Mouse (Mus musculus) adipocyte (in vitro differentiated cells): ENCODE measurements around the gene Ehd2.
A peak's percentile ranks its signal among the peaks of the same experiment; 100 is the strongest.
"Not testable (repeated sequence)": the region's sequence is repeated elsewhere in the genome, so short reads cannot be mapped to it uniquely, and the experiment has no call there.

Experiments used
- DNase-seq: peaks from one replicate; pipeline ENCODE4 v3.0.0-alpha.2; 2016; ENCODE audit warnings: low spot score

Gene Ehd2

DNA sequence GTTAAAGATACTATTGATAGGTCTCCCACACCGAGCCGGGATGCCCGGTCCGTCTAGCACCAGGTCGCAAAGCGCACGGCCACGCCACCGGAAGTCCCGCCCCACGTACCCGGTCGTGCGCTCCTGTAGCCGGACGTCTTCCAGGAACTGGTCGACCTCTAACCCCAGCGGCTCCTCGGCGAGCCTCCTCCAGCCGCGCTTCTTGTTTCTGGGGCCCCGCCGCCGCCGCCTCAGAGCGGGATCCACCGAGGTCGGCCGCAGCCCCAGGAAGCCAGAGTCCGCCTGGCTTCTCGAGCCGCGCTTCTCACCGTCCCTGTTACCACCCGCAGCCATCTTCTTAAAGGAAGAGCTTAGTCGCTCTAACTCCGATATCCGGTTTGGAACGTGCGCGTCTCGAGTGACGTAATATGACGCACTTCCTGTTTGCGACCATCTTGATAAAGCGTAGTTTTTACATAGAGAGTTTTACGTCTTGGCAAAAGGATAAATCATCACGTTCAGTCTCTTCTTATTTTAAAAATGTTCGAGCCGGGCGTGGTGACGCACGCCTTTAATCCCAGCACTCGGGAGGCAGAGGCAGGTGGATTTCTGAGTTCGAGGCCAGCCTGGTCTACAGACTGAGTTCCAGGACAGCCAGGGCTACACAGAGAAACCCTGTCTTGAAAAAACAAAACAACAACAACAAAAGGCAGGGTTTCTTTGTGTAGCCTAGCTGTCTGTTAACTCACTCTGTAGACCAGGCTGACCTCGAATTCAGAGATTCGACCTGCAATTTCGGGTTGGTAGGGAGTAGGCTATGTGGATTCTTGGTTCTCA, 21.4 kb downstream of the Ehd2 start, which contains the start of gene Nop53:
Nop53 (minus strand) TSS at position 354 of the 816 bp plus-strand sequence.
- peak; percentile 96 for DNase-seq

DNA sequence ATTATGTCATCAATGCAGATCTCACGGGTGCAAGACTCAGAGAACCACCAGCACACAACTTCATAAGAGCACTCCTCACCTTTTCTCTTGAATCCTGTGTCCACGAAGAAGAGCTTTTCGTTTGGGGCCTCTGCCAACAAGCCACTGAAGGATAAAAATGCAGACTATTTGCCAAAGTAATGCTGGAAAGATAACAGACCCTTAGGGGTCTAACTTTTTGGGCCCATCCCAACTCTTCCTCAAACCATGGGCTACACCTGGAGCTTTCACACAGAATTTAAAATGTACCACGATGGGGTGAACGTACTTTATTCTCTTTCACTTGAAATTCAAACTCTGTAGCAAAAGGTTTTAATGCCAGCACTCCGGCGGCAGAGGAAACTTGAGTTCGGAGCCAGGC, 22.2 kb downstream of the Ehd2 start:
- no peak for DNase-seq

DNA sequence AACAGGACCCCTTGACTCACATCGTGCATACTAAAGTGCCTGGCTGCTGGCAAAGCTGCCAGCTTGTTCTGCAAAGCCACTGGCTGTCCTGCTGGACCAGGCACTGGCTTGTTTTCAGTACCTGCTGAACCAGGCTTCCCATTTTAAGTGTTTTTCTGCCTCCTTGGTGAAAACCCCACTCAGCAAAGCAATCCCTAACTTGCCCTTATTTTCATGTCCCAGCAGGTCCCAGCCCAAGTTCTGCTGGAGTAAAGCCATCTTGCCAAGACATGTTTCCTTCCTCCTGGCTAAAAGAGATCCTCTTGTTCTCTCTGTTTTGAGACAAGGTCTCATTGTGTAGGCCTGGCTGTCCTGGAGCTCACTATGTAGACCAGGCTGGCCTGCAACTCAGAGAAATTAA, 23.1 kb downstream of the Ehd2 start:
- DNase-seq, result no peak

DNA sequence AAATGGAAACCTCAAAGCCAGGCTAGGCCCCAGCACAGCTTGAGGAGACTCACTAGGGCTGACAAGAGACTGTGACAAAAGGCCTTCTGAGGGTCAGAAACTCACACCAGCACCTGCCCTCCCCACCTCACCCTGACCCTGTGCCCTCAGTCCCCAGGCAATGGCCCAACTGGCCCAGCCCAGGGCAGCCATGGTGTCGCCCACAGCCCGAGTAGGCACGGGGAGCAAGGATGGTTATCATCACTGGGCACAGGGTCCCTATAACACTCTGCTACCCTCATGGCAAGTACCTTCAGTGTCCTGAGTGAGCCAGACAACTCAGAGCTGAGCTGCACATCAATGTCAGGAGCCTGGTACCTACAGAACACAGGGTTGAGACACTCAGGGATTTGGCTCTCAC, 28.7 kb downstream of the Ehd2 start:
- DNase-seq, result no peak

DNA sequence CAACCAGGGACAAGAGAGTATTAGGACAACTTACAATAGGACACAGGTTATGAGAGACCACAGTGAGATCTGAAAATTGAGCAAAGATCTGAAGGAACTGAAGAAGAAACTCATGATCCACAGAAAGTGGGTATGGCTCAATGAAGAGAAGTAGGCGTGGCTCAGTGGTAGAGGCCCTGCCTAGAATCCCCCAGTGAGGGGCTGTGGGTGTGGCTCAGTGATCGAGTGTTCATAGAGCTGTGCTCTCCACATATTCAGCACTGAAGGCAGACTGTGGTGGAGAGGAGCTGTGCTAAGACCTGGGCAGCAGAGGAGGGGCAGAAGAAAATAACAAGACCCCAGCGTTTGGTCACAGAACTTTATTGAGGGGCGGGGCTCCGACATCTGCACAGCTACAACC, 29.9 kb downstream of the Ehd2 start:
- no peak for DNase-seq

- DNase-seq, result no peak
Observed at GRCm38 (mm10) chr7:15933437-15934359, 33.7 kb downstream of the Ehd2 start.

GRCm38 (mm10) chr7:15931635-15932034, 35.7 kb downstream of the Ehd2 start:
- no peak for DNase-seq

- DNase-seq, result no peak
Observed at GRCm38 (mm10) chr7:15930543-15930942, 36.8 kb downstream of the Ehd2 start.

- peak; percentile 64 for DNase-seq
Observed at GRCm38 (mm10) chr7:15929910-15930309, 37.5 kb downstream of the Ehd2 start.

DNA sequence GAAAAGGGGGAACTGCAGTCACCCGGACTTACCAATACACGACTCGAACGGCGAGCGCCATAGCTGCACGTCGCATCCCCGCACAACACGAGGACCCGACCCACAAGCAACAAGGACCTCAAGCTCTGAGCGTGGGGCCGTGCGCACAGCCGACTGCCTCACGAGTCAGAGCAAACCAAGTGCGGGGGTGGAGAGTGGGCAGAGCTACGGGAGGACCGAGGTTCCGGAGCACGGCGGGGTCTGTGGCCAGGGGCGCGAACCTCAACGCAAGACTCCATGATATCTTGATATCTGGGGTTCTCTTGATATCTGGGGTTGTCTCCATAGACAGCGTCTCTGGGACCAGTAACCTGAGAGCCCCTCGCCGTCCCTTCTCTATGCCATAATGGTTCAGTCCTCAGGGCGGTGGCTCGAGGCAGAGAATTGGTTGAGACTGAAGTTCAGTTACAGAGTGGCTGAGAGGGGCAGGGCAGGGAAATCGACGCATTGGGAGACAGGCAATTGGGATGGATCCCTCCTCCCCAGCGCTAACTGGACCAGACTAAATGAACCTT, 45.1 kb downstream of the Ehd2 start, which contains the start of gene Selenow:
Selenow (minus strand) TSS at position 183 of the 554 bp plus-strand sequence.
- DNase-seq, result peak; percentile 86

DNA sequence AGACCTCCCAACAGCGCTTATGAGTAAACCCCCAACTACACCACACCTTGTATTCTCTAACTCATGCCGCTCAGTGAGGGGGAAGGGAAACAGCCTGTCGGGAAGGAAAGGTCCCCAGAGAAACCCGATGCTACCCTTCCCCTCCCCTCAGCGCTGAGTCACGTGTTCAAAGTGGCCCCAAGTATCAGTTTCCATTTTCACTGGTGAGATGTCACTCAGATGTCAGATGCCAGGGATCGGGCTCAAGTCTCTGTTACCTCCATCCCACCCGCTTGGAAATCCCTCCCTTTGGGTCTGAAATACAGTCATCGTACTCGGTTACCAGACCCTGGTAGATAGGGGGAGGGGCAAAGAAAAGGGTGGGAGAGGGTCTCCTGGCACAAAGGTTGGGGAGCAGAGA, 45.6 kb downstream of the Ehd2 start:
- DNase-seq, result peak; percentile 41

DNA sequence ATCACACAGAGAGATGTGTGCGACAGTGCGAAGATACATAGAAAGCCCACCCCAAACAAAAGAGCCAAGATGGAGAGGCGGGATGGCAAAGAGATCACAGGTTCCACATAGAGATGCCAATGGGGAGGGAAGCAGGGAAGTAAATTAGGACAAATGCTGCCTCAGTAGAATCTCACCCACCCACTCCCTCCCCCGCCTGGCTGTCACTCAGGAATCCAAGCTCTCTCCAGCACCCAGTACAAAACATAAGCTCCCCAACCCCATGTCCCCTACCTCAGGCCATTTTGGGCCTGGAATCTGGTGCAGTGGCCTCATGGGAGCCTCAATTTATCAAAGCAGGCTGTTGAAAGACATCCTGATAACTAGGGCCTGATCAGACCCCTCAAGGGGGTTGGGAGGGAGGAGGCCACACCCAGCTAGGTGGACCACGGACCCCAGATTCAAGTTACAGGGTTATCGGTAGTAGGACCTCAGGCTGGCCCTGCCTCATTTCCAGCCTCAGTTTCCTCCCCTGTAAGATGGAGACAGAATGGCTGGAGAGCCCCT, 46.6 kb downstream of the Ehd2 start:
- DNase-seq, result no peak

GRCm38 (mm10) chr7:15919947-15920346, 47.4 kb downstream of the Ehd2 start:
- no peak for DNase-seq

DNA sequence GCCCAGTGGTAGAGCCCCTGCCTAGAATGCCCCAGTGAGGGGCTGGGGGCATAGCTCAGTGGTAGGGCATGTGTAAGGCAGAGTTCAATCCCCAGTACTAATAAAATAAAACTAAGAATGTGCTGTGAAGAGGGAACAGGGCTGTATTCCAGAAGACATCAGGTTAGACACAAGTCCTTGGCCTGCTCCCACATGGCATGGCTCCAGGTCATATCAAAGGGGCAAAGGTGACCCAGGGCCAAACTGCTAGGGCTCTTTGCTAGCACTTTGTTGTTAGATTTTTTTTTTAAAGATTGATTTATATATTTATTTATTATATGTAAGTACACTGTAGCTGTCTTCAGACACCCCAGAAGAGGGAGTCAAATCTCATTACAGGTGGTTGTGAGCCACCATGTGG, 49.0 kb downstream of the Ehd2 start:
- DNase-seq, result peak; percentile 31

DNA sequence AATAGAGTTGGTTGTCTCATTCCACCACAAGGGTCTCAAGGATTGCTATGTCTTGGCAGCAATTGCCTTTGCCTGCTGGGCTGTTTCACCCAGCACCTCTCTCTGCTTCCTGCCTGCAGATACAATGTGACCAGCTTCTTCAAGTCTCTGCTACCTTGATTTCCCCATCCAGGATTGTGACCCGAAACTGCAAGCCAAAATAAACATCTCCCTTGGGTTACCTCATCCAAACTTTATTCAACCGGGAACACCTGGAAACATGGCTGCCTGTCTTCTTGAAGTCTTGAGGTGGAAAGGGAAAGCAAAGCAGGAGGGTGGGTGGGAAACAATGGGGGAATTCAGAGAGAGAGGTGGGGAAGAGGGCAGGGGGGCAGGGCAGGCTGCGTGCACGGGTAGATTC, 50.4 kb downstream of the Ehd2 start:
- DNase-seq, result no peak

GRCm38 (mm10) chr7:15916134-15916723, 51.1 kb downstream of the Ehd2 start:
- no peak for DNase-seq

- not testable (repeated sequence) for DNase-seq
Observed at GRCm38 (mm10) chr7:15915695-15916094, 51.7 kb downstream of the Ehd2 start.

DNA sequence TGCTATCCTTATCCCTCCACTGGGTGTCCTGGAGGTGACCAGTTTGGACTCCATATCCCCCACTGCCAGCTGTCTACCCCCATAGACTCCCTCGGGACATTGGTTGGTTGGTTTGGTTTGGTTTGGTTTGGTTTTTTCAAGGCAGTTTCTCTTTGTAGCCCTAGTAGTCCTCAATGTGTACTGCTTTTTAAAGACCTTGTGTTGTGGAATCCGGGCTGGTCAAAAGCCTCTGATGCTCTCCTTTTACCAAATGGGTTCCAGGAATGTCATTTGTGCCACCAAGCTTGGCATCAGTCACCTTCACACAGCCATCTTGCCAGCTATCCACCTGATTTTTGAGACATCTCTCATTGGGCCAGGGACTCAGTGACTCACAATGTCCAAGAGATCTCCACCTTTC, 52.6 kb downstream of the Ehd2 start:
- no peak for DNase-seq

DNA sequence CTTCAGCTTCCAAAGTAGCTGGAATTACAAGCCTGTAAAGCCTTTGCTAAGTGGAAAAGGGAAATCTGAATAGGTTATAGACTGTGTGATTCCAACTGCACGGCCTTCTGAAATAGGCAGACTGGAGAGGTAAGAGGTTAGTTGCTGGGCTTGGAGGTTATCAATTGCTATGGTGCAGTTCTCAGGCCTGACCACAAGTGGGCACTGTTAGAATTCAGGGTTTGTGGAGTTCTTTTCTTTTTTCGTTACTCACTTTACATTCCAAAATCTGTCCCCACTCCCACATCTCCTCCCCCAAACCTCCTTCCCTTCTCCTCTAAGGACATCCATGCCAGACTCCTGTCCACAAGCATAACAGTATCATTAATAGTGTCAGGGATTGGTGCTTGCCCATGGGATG, 53.1 kb downstream of the Ehd2 start:
- DNase-seq, result peak; percentile 55

GRCm38 (mm10) chr7:15912183-15912582, 55.2 kb downstream of the Ehd2 start:
- DNase-seq, result peak; percentile 77

GRCm38 (mm10) chr7:15910521-15910920, 56.8 kb downstream of the Ehd2 start:
- DNase-seq, result no peak
